Mouse (Mus musculus) thymus, postnatal 25 days (tissue): ENCODE data around the gene Mybl2.
A peak's percentile ranks its signal among the peaks of the same experiment; 100 is the strongest.
"Not testable (repeated sequence)": the region's sequence is repeated elsewhere in the genome, so short reads cannot be mapped to it uniquely, and the experiment has no call there.

Experiments
- DNase-seq: peaks from one replicate; pipeline ENCODE4 v3.0.0; 2022

Mybl2 gene

DNA sequence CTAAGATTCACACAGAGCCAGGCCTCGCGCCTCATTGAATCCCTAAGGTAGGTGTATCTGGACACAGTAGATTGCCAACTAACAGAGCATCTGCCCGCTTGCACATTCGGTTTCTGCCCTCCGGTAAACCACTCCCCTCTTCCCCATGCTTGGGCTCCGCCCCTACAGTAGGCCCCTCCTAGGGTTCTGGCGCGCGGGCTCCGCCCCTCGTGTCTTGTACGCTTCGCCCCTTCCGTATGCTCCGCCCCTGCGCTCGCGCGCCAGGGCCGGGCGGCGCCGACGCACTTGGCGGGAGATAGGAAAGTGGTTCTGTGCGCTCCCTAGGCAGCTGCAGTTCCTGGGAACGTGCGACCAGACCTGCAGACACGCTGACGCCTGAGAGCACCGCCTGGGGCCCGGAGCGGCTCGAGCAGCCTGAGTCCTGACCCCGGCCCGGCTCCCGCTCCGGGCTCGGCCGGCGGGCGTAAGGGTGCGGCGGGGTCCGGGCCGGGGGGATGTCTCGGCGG lies at the start of gene Mybl2:
Gene Mybl2, plus strand, starts transcription at position 353 of the 506 bp plus-strand sequence.
- DNase-seq, result peak; percentile 94

DNA sequence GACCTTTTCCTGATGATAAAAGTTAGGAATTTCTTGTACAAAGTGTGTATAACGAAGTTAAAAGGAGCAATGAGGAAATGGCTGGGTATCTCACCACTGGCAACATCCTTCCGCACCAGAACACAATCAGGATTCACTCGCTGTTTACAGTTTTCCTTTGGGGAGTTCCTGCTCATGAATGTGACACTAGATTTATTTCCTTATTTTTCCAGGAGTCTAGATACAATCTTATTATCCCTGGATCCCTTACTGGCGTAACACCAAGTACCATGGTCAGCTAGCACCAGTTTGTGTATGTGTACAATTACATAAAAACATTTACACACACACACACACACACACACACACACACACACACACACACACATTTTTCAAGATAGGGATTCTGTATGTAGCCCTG lies 47.2 kb upstream of the Mybl2 start:
- DNase-seq, result no peak

DNA sequence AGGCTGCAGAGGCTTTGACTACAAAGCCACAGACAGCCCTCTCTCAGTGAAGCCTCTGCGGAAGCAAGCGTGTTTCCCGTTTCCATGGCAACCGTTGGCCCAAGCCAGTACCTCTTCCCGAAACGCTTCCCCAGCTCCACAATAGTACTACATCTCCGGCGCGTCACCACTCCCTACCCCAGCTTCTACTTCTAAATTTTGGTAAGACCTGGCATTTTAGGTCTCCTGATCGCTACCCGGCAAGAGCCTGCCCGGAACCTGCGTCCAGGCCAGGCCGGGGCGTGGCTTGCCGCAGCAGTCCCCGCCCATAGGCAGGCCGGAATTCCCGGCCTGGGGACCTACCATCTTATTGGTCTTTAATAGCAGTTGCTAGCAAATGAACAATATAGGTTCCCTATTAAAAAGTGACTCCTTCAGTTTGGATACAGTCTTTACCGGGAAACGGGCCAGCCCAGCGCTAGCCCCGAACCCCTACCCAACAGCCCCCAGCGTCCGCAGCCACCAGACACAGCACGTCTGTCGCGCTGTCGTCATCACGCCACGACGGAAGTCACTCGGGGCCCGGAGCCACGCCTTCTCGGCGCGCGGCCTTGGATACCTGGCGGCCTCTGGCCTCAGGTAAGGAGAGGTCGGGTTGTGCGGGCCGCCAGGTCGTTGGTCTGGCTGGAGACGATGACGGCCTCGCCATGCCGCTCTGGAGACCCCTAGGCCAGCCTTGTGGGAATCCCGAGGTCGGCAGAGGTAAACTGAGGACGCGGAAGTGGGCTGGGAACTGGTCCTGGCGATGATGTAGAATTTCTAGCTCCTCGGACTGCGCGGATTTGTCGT lies 37.4 kb upstream of the Mybl2 start, which contains the start of gene Ift52:
Gene Ift52, plus strand, starts transcription at position 439 of the 828 bp plus-strand sequence.
- peak; percentile 92 for DNase-seq

- no peak for DNase-seq
These were observed 23.2 kb upstream of the Mybl2 start for GRCm38 (mm10) chr2:163031289-163031688.

DNA sequence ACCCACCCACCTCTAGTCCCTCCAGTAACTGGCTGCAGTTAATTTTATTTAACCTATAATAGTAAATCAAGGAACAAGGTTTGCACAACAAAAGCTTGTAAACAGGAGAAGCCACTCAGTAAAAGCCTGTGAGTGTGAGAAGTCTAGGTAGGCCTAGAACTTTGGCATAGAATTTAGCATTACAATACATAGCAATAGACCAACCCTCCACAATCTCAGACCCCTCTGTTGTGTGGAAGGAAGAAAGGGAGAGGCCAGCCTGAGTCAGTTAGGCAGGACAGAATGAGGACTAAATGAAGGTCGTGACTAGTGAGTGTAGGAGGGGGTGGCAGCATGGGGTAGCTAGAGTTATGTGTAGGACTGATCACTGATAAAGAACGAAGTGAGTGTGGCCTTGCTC lies 22.7 kb upstream of the Mybl2 start:
- no peak for DNase-seq

DNA sequence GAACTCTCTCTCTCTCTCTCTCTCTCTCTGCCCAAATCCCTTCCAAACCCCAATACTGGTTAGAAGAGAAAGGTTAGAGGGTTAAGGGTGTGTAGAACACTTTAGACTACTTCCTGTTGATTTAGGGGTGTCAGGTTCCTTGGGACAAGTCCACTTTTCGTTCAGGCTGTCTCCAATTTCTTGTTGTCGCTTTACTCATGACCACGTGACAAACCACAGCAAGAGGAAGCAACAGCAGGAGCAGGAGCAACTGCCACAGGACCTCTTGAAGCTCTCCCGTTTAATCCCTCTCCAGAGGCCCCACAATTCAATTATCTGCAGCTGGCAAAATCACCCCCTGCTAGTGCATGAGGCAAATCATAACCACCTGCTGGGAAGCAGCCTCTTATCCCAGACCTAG lies 21.9 kb upstream of the Mybl2 start:
- DNase-seq, result no peak

DNA sequence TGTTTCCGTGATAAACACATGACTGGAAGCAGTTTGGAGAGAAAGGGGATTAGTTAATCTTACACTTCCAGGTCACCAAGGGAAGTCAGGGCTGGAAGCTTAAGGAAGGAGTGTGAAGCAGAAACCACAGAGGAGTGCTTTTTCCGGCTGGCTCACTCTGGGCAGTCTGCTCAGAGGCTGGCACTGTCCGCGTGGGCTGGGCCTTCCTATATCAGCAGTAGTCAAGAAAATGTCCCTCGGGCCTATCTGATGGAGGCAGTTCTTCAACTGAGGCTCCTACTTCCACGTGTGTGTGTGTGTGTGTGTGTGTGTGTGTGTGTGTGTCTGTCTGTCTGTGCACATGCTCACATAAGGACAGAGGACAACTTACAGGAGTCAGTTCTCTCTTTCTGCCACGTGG lies 14.5 kb upstream of the Mybl2 start:
- DNase-seq, result no peak

DNA sequence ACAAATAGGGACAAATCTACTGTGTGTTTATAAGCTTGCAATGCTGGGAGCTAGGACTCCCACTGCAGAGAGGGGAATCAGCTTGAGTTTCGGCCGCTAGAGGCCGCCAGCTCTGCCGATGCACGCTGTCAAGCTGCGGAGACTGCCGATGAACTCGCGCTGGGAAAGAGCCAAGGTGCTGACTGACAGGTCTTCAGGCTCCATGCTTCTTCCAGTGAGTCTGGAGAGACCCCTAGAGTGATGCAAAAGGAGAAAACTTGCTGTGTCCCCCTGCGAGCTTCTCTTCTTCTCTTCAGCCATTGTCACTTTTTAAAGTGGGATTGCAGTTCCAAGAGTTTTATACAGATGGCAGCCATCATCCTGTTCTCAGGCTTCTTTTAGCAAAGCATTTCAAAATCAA lies 6.4 kb upstream of the Mybl2 start:
- peak; percentile 68 for DNase-seq

GRCm38 (mm10) chr2:163049116-163049515 lies 5.4 kb upstream of the Mybl2 start:
- no peak for DNase-seq

GRCm38 (mm10) chr2:163051691-163052090 lies 2.8 kb upstream of the Mybl2 start:
- no peak for DNase-seq

- no peak for DNase-seq
These were observed 2.4 kb upstream of the Mybl2 start for GRCm38 (mm10) chr2:163052101-163052500.

DNA sequence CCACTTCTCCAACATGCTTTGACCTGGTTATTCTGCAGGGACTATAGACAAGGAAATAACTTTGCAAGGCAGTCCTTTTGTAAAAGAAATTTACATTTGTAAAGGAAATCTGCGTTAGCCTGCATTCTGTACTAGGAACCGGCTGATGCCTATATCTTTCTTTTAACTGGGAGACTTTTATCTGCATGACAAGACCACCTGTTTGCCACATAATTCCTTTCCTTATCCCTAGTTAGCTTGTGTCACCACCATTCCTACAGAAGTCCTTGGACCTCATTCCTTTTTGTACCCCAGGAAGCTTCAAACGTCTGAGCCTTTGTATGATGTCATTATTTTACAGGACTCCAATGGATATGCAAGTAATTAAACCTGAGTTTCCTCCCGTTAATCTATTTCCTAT lies 1.7 kb upstream of the Mybl2 start:
- DNase-seq, result no peak

- DNase-seq, result no peak
These were observed 506 bp downstream of the Mybl2 start for GRCm38 (mm10) chr2:163054891-163055494.

DNA sequence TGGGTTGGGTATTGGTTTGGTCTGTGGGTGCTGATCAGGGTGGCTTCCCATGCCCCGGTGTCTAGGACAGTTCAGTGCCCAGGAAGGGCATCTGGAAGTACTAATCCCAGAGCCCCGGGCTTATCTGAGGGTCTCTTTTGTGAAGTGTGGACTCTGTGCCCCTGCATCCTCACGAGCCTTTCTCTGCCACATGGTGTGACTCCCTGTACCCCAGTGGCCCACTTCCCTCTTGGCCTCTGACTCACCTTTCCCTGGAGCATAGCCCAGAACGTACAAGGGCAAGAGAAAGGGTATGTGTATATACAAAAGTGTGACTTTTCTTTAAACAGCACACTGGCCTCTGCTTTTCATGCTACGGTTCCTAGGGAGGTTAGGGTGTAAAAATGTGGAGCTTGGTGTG lies 1.2 kb downstream of the Mybl2 start:
- peak; percentile 3 for DNase-seq

DNA sequence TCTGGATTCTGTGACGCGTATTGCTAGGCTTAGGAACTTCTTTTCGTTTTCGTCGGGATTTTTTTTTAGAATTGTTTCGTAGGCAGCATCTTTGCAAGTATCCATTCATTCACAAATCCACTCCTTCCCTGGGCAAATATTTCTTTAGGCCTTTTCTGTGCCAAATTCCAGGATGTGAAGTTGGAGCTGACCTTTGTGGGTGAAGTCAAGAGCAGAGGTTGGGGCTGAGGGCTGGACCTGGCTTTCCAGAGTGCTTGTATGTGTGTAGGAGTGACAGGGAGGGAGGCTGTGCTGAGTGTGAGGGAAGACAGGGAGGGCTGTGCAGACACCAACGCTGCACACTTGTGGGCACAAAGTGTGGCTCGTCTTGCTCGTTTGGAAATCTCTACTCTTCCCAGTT lies 2.1 kb downstream of the Mybl2 start:
- no peak for DNase-seq

GRCm38 (mm10) chr2:163058981-163059380 lies 4.5 kb downstream of the Mybl2 start:
- DNase-seq, result not testable (repeated sequence)

DNA sequence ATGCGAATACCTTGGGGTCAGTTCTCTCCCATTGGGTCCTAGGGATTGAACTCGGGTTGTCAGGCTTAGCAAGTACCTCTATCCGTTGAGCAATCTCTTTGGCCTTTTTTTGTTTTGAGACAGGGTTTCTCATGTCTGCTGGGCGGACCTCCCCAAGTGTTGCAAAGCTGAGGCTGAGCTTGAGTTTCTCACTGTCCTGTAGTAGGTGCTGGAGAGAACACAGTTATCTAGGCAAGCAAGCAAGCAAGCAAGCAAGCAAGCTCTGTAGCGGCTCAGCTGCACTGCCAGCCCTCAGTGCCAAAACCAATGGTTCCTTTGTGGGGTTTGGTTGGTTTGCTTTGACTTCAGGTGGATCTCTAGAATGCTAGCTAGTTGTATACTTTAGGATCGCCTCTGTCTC lies 6.1 kb downstream of the Mybl2 start:
- no peak for DNase-seq

DNA sequence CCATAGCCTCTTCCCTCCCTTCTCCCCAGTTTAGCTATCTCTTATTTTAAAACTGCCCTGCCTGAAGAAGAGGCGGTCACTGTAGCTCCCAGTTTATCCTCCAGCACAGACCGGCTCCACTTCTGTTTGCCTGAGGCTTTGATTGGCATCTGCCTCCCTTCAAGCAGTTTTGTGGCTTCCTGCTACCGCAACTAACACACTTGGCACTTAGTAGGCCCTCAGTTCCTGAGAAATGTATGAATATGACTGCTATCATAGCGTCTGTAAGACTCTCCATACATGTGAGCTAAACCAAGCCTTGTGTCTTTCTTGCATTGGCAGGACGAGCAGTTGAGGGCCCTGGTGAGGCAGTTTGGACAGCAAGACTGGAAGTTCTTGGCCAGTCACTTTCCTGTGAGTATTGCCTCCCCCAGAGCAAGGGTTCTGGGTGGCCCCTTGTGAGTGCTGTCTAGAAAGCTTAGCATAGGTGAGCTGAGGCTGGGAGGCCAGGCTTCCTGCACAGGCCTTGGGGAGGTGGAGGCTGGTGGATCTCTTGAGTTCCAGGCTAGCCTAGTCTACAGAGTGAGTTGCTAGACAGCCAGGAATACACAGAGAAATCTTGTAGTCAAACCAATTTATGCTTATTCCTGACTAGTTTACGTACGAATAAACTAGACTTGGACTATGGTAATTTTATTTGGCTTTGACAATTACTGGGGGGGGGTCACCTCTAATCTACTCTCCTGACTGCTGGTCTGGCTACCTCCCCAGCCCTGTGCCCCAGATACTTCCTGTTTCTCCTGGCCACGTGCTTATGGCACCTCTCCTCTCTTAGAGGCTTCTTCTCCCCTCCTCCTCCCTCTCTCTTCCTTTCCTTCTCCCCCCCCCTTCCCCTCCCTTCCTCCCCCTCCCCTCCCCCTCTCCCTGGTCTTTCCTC lies 7.0 kb downstream of the Mybl2 start:
- no peak for DNase-seq

DNA sequence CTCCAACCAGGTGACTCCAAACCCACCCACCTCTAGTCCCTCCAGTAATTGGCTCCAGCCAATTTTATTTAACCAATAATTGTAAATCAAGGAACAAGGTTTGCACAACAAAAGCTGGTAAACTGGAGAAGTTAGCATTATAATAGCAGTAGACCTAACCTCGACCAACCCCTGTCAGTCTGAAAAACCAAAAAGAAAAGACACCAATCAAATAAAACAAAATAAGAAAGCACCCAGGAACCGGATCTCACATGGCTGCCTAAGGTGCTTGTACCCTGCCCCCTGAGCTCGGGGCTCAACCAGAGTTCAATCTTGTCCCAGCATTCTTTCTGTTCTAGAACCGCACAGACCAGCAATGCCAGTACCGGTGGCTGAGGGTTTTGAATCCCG lies 7.6 kb downstream of the Mybl2 start:
- no peak for DNase-seq

- no peak for DNase-seq
These were observed 11.8 kb downstream of the Mybl2 start for GRCm38 (mm10) chr2:163066326-163066725.

GRCm38 (mm10) chr2:163067233-163067632 lies 12.7 kb downstream of the Mybl2 start:
- DNase-seq, result no peak

DNA sequence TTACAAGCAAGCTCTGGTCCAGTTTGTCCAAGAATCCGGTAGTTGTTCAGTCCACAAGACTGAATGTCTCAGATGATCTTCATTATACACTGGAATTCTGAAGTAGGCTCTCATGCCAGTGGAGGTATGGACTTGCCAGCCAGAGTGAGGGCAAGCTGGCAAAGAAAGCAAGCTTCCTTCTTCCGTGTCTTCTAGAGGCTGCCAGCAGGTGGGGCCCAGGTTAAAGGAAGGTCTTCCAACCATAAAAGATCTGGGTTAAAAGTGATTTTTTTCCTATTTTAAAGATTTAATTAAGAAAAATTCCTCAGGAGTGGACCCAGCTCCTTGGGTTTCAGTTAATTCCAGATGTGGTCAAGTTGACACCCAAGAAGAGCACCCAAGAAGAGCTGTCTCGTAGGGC lies 15.7 kb downstream of the Mybl2 start:
- no peak for DNase-seq

DNA sequence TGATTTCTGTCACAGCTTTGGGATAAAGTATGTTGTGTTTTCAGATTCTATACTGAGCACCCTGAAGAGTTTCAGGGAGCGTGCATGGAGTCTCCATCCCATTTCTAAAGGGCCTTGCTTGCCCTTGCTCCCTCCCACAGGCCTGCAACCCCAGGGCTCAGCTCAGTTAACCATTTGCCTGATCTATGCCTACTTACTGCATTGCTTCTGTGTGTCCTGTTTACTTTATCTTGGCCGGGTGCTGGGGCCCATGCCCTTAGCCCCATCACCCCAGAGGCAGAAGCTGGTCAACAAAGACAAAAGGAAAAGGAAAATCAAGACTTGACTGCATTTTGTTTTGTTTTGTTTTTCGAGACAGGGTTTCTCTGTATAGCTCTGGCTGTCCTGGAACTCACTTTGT lies 17.1 kb downstream of the Mybl2 start:
- DNase-seq, result no peak
